Mouse (Mus musculus) small intestine, adult 2 months (tissue): ENCODE results near the gene Nlrp9b.
A peak's percentile ranks its signal among the peaks of the same experiment; 100 is the strongest.

Source experiments
- CTCF ChIP-seq: fragments of 200-500 bp; IDR thresholded peaks from 2 replicates; pipeline ENCODE4 v1.5.1; 2012; ENCODE audit warnings: low read depth, mild to moderate bottlenecking, control low read depth, inconsistent platforms, low read length, moderate library complexity, mixed read lengths; ENCODE audit not compliant: insufficient replicate concordance, insufficient read length; ENCODE audit errors: extremely low read depth
- POLR2A ChIP-seq: fragments of 200-500 bp; IDR thresholded peaks from 2 replicates; pipeline ENCODE4 v1.6.1; 2012; ENCODE audit warnings: low read depth, mild to moderate bottlenecking, control low read depth, inconsistent platforms, low read length, moderate library complexity

GRCm38 (mm10) chr7:19964985-19965579 is 26.2 kb upstream of the Nlrp9b start, which contains the start of gene Ceacam20:
- TF ChIP-seq CTCF: no peak
- peak; percentile 86; the same call in 1 of the 2 replicates for TF ChIP-seq POLR2A
